Mouse (Mus musculus) v-Abl transformed pro-B cells (cell line): ENCODE data around the gene Tgm2.

Experiments used
- in situ Hi-C, 2 experiments: fragments of 400-800 bp; cut with MboI; formaldehyde crosslinking; loops; one replicate each; pipeline ENCODE4 v1.15.1; 2025; ENCODE audit not compliant: unreplicated experiment in 2 of 2

Gene Tgm2

GRCm38 (mm10) chr2:158119145-158119544 is 27.1 kb downstream of the Tgm2 start:
- in situ Hi-C loops = no loop called here

GRCm38 (mm10) chr2:158116653-158117052 is 29.6 kb downstream of the Tgm2 start:
- in situ Hi-C loops = no loop called here

- in situ Hi-C loops = no loop called here
Observed at GRCm38 (mm10) chr2:158115838-158116453, 30.3 kb downstream of the Tgm2 start.

- in situ Hi-C loops = no loop called here
Observed at GRCm38 (mm10) chr2:158114931-158115330, 31.3 kb downstream of the Tgm2 start.

GRCm38 (mm10) chr2:158113591-158114257 is 32.5 kb downstream of the Tgm2 start:
- in situ Hi-C loops = no loop called here

- in situ Hi-C loops = loop anchor here (5.0 to 10.0 kb wide), 4 partner anchors 33 to 95 kb away; no protein-coding TSS in a partner anchor
Observed at GRCm38 (mm10) chr2:158109516-158109915, 36.7 kb downstream of the Tgm2 start.

- in situ Hi-C loops = loop anchor here (5.0 to 10.0 kb wide), 4 partner anchors 35 to 98 kb away; no protein-coding TSS in a partner anchor
Observed at GRCm38 (mm10) chr2:158106947-158107587, 39.2 kb downstream of the Tgm2 start.

GRCm38 (mm10) chr2:158105605-158106004 is 40.6 kb downstream of the Tgm2 start:
- in situ Hi-C loops = loop anchor here (5.0 to 10.0 kb wide), 4 partner anchors 37 to 99 kb away; no protein-coding TSS in a partner anchor

- in situ Hi-C loops = loop anchor here (5.0 to 10.0 kb wide), 4 partner anchors 37 to 100 kb away; no protein-coding TSS in a partner anchor
Observed at GRCm38 (mm10) chr2:158104966-158105365, 41.3 kb downstream of the Tgm2 start.

GRCm38 (mm10) chr2:158101768-158102167 is 44.5 kb downstream of the Tgm2 start:
- in situ Hi-C loops = loop anchor here in 1 of 2 experiments (10.0 kb wide), 1 partner anchor 103 kb away; no protein-coding TSS in a partner anchor

GRCm38 (mm10) chr2:158099537-158099936 is 46.7 kb downstream of the Tgm2 start:
- in situ Hi-C loops = no loop called here

GRCm38 (mm10) chr2:158098730-158099129 is 47.5 kb downstream of the Tgm2 start:
- in situ Hi-C loops = no loop called here

GRCm38 (mm10) chr2:158097071-158097470 is 49.2 kb downstream of the Tgm2 start:
- in situ Hi-C loops = no loop called here

- in situ Hi-C loops = no loop called here
Observed at GRCm38 (mm10) chr2:158094846-158095245, 51.4 kb downstream of the Tgm2 start.

- in situ Hi-C loops = no loop called here
Observed at GRCm38 (mm10) chr2:158094300-158094699, 51.9 kb downstream of the Tgm2 start.

- in situ Hi-C loops = no loop called here
Observed at GRCm38 (mm10) chr2:158093345-158093744, 52.9 kb downstream of the Tgm2 start.

- in situ Hi-C loops = no loop called here
Observed at GRCm38 (mm10) chr2:158090096-158090495, 56.1 kb downstream of the Tgm2 start.

GRCm38 (mm10) chr2:158084486-158084885 is 61.8 kb downstream of the Tgm2 start:
- in situ Hi-C loops = no loop called here

GRCm38 (mm10) chr2:158080622-158081241 is 65.5 kb downstream of the Tgm2 start:
- in situ Hi-C loops = no loop called here

- in situ Hi-C loops = no loop called here
Observed at GRCm38 (mm10) chr2:158079843-158080395, 66.3 kb downstream of the Tgm2 start.

GRCm38 (mm10) chr2:158078971-158079370 is 67.3 kb downstream of the Tgm2 start:
- in situ Hi-C loops = no loop called here
